Mouse (Mus musculus): ENCODE results near the gene Krt5.

DNA sequence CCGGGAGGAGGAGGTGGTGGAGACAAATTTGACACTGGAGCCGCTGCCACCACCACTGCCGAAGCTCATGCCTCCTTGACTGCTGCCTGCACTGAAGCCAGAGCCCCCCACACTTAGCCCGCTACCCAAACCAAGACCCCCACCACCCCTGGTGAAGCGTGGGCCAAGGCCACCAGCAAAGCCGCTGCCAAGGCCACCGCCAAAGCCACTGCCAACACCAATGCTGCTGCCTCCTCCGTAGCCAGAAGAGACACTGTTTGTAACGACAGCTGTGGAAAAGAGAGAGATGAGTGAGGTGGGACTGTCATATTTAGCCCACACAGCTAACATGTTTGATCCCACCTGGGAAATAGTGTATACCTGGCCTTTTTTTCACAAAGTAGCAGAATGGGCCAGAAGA, 5.2 kb downstream of the Krt5 start:
- no peak for TF ChIP-seq CTCF (IDR thresholded peaks at IDR 0.05; ENCODE audit: low read depth)
- no peak for TF ChIP-seq EP300 (optimal IDR thresholded peaks at IDR 0.05)
